Mouse (Mus musculus): ENCODE results near the gene Ptprm. TPM values are rescaled to one million over a fixed set of nuclear protein-coding genes. Genes with fewer than 3 reads are reported as not detected.

The Ptprm gene
- polyA plus RNA-seq, 1 experiment from 2014 or later, result 10.4 TPM

DNA sequence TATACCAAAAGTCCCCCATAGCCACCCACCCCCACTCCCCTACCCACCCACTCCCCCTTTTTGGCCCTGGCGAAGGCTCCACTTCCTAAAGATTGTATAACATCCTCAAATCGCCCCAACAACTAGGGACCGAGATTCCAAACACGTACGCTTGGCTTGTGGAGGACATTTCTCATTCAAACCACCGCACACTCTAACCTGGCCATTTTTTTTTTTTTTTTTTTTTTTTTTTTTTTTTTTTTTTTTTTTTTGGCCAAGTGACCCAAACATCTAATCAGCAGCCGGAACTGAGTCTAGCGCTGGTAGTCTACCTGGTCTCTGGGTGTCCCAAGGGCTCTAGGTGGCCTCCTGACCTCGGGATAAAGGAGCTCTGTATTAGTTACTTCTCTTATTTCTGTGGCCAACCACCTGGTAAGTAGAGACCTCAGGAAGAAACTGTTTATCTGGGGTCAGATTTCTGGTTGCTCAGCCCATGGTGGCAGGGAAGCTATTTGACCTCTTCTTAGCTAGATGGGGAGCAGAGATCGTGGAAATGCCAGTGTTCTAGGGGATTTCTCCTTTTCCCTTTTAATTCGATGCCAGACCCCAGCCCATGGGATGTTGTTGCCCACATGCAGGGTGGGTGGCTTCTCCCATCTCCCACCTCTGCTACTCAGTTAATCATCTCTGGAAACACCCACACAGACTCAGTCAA, 9.3 kb upstream of the Ptprm start:
- 81% methylated on average over 11 of the region's 11 CpGs for WGBS
- no peak for DNase-seq (ENCODE audit: low spot score)
- Histone ChIP-seq H3K9me3 (ENCODE audit: control insufficient read depth, low read length) (no peaks in the 10 kb centered on the region), H3K9ac (ENCODE audit: low read length) (no peak overlapping the region), H3K4me3 (ENCODE audit: low read depth, low read length) (no peak overlapping the region), H3K36me3 (ENCODE audit: control insufficient read depth, insufficient read depth, low read length) (no peaks in the 10 kb centered on the region), H3K27me3 (ENCODE audit: control insufficient read depth, insufficient read depth, low read length) (no peaks in the 10 kb centered on the region), H3K4me2 (ENCODE audit: low read depth, severe bottlenecking) (no peak overlapping the region), H3K4me1 (ENCODE audit: control insufficient read depth, insufficient read depth, low read length) (no peaks in the 10 kb centered on the region), H3K27ac (replicated peaks; ENCODE audit: low read depth, low read length) (no peak overlapping the region)
- no peak for ATAC-seq (ENCODE audit: insufficient number of reproducible peaks, low FRiP score, low TSS enrichment, low read depth)

GRCm38 (mm10) chr17:67362131-67362530, 7.9 kb upstream of the Ptprm start:
- H3K4me2 ChIP-seq (ENCODE audit: low read depth, severe bottlenecking), result no peak overlapping the region
- H3K4me1 ChIP-seq (ENCODE audit: control insufficient read depth, insufficient read depth, low read length), result no peaks in the 10 kb centered on the region
- 84% methylated on average over 6 of the region's 6 CpGs for WGBS

GRCm38 (mm10) chr17:67360606-67361005, 6.3 kb upstream of the Ptprm start:
- no peak overlapping the region for H3K27ac ChIP-seq (replicated peaks; ENCODE audit: low read depth, low read length)
- 12% methylated on average over 3 of the region's 3 CpGs for WGBS
- DNase-seq (ENCODE audit: low spot score), result no peak

More at GRCm38 (mm10) chr17:67362131-67362530, 7.9 kb upstream of the Ptprm start:
- H3K9me3 ChIP-seq (ENCODE audit: control insufficient read depth, low read length), result no peaks in the 10 kb centered on the region
- DNase-seq (ENCODE audit: low spot score) (no peak), ATAC-seq (ENCODE audit: insufficient number of reproducible peaks, low FRiP score, low TSS enrichment, low read depth) (no peak)
- H3K36me3 ChIP-seq (ENCODE audit: control insufficient read depth, insufficient read depth, low read length), result no peaks in the 10 kb centered on the region
- H3K4me3 ChIP-seq (ENCODE audit: low read depth, low read length), result no peak overlapping the region
- H3K9ac ChIP-seq (ENCODE audit: low read length), result no peak overlapping the region
- H3K27ac ChIP-seq (replicated peaks; ENCODE audit: low read depth, low read length), result no peak overlapping the region
- H3K27me3 ChIP-seq (ENCODE audit: control insufficient read depth, insufficient read depth, low read length), result no peaks in the 10 kb centered on the region

GRCm38 (mm10) chr17:67359578-67359977, 5.3 kb upstream of the Ptprm start:
- Histone ChIP-seq H3K4me2 (ENCODE audit: low read depth, severe bottlenecking) (no peak overlapping the region), H3K4me3 (ENCODE audit: low read depth, low read length) (no peak overlapping the region), H3K36me3 (ENCODE audit: control insufficient read depth, insufficient read depth, low read length) (no peaks in the 10 kb centered on the region), H3K9me3 (ENCODE audit: control insufficient read depth, low read length) (no peaks in the 10 kb centered on the region), H3K4me1 (ENCODE audit: control insufficient read depth, insufficient read depth, low read length) (no peaks in the 10 kb centered on the region), H3K27me3 (ENCODE audit: control insufficient read depth, insufficient read depth, low read length) (no peaks in the 10 kb centered on the region), H3K9ac (ENCODE audit: low read length) (no peak overlapping the region), H3K27ac (replicated peaks; ENCODE audit: low read depth, low read length) (no peak overlapping the region)
- ATAC-seq (ENCODE audit: insufficient number of reproducible peaks, low FRiP score, low TSS enrichment, low read depth) (no peak), DNase-seq (ENCODE audit: low spot score) (no peak)
- WGBS, result 94% methylated on average over 5 of the region's 5 CpGs

More at GRCm38 (mm10) chr17:67360606-67361005, 6.3 kb upstream of the Ptprm start:
- H3K4me2 ChIP-seq (ENCODE audit: low read depth, severe bottlenecking), result no peak overlapping the region
- H3K9me3 ChIP-seq (ENCODE audit: control insufficient read depth, low read length), result no peaks in the 10 kb centered on the region
- no peaks in the 10 kb centered on the region for H3K27me3 ChIP-seq (ENCODE audit: control insufficient read depth, insufficient read depth, low read length)
- no peak overlapping the region for H3K4me3 ChIP-seq (ENCODE audit: low read depth, low read length)
- no peaks in the 10 kb centered on the region for H3K36me3 ChIP-seq (ENCODE audit: control insufficient read depth, insufficient read depth, low read length)
- no peaks in the 10 kb centered on the region for H3K4me1 ChIP-seq (ENCODE audit: control insufficient read depth, insufficient read depth, low read length)
- H3K9ac ChIP-seq (ENCODE audit: low read length), result no peak overlapping the region
- ATAC-seq (ENCODE audit: insufficient number of reproducible peaks, low FRiP score, low TSS enrichment, low read depth), result no peak

DNA sequence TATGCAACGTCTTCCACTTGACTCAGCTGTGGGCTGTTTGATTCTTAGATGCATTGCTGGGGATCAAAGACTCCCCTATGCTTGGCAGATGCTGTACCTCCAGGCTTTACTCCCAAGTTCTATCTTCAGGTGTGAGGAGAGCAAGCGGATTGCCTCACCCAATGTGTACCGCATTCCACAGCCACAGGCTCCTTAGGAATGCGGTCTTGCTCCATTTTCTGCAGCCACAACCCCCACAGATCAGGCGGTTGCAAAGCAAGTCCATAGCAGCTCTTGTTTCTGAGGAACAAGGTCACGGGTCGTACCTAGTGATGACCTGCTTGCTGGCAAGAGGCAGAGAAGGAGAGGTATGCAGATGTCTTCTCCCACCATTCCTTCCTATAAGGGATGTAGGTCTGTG, 4.3 kb upstream of the Ptprm start:
- no peak overlapping the region for H3K27ac ChIP-seq (replicated peaks; ENCODE audit: low read depth, low read length)
- H3K27me3 ChIP-seq (ENCODE audit: control insufficient read depth, insufficient read depth, low read length), result no peaks in the 10 kb centered on the region
- no peaks in the 10 kb centered on the region for H3K36me3 ChIP-seq (ENCODE audit: control insufficient read depth, insufficient read depth, low read length)
- H3K4me1 ChIP-seq (ENCODE audit: control insufficient read depth, insufficient read depth, low read length), result no peaks in the 10 kb centered on the region
- ATAC-seq (ENCODE audit: insufficient number of reproducible peaks, low FRiP score, low TSS enrichment, low read depth) (no peak), DNase-seq (ENCODE audit: low spot score) (no peak)
- WGBS, result 83% methylated on average over 7 of the region's 7 CpGs
- no peak overlapping the region for H3K9ac ChIP-seq (ENCODE audit: low read length)
- H3K9me3 ChIP-seq (ENCODE audit: control insufficient read depth, low read length), result no peaks in the 10 kb centered on the region
- no peak overlapping the region for H3K4me3 ChIP-seq (ENCODE audit: low read depth, low read length)
- H3K4me2 ChIP-seq (ENCODE audit: low read depth, severe bottlenecking), result no peak overlapping the region

GRCm38 (mm10) chr17:67357191-67357590, 2.9 kb upstream of the Ptprm start:
- ATAC-seq (ENCODE audit: insufficient number of reproducible peaks, low FRiP score, low TSS enrichment, low read depth), result no peak
- Histone ChIP-seq H3K4me1 (ENCODE audit: control insufficient read depth, insufficient read depth, low read length) (0 out of 2 replicates have a peak, but pooled peaks cover 3% of the 10 kb centered on the region), H3K4me3 (ENCODE audit: low read depth, low read length) (no peak overlapping the region), H3K36me3 (ENCODE audit: control insufficient read depth, insufficient read depth, low read length) (no peaks in the 10 kb centered on the region), H3K27ac (replicated peaks; ENCODE audit: low read depth, low read length) (no peak overlapping the region), H3K27me3 (ENCODE audit: control insufficient read depth, insufficient read depth, low read length) (peaks cover 6% of the 10 kb centered on the region; the same call in 1 of the 2 replicates), H3K9me3 (ENCODE audit: control insufficient read depth, low read length) (no peaks in the 10 kb centered on the region), H3K9ac (ENCODE audit: low read length) (no peak overlapping the region), H3K4me2 (ENCODE audit: low read depth, severe bottlenecking) (no peak overlapping the region)
- 85% methylated on average over 4 of the region's 4 CpGs for WGBS
- DNase-seq (ENCODE audit: low spot score), result no peak

DNA sequence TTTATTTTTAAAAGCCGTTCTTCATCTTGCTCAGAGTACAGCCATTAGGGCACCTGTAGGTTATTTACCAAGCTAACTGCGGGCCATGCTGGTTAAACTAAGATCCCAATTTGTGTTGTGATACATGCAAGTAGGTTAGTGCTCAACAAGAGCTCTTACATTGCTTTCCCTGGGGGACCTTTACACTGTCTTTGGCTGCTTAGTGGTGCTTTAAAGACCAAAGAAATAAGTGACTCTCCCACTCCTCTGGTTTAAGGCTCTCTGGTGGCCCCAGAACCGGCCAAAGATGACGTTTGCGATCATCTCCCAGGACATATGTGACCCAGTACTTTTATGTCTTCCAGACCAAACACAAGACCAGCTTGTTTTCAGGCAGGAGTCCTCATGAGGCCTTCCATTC, 994 bp upstream of the Ptprm start:
- Histone ChIP-seq H3K36me3 (ENCODE audit: control insufficient read depth, insufficient read depth, low read length) (no peaks in the 10 kb centered on the region), H3K9ac (ENCODE audit: low read length) (no peak overlapping the region), H3K27me3 (ENCODE audit: control insufficient read depth, insufficient read depth, low read length) (peaks cover 6% of the 10 kb centered on the region; the same call in 1 of the 2 replicates), H3K27ac (replicated peaks; ENCODE audit: low read depth, low read length) (no peak overlapping the region), H3K9me3 (ENCODE audit: control insufficient read depth, low read length) (no peaks in the 10 kb centered on the region), H3K4me3 (ENCODE audit: low read depth, low read length) (no peak overlapping the region), H3K4me2 (ENCODE audit: low read depth, severe bottlenecking) (no peak overlapping the region), H3K4me1 (ENCODE audit: control insufficient read depth, insufficient read depth, low read length) (0 out of 2 replicates have a peak, but pooled peaks cover 3% of the 10 kb centered on the region)
- 40% methylated on average over 5 of the region's 5 CpGs for WGBS
- DNase-seq (ENCODE audit: low spot score) (peak; percentile 32), ATAC-seq (ENCODE audit: insufficient number of reproducible peaks, low FRiP score, low TSS enrichment, low read depth) (no peak)

- H3K36me3 ChIP-seq (ENCODE audit: control insufficient read depth, insufficient read depth, low read length), result no peaks in the 10 kb centered on the region
- no peak overlapping the region for H3K27ac ChIP-seq (replicated peaks; ENCODE audit: low read depth, low read length)
- 0 out of 2 replicates have a peak, but pooled peaks cover 3% of the 10 kb centered on the region for H3K4me1 ChIP-seq (ENCODE audit: control insufficient read depth, insufficient read depth, low read length)
- H3K9ac ChIP-seq (ENCODE audit: low read length), result peak overlapping the region; percentile 81
- peak; percentile 76 for DNase-seq (ENCODE audit: low spot score)
- H3K4me3 ChIP-seq (ENCODE audit: low read depth, low read length), result peak overlapping the region; percentile 67
- whole genome bisulfite sequencing, result under 1% methylated on average over 68 of the region's 68 CpGs
- H3K4me2 ChIP-seq (ENCODE audit: low read depth, severe bottlenecking), result peak overlapping the region; percentile 92
- no peaks in the 10 kb centered on the region for H3K9me3 ChIP-seq (ENCODE audit: control insufficient read depth, low read length)
- H3K27me3 ChIP-seq (ENCODE audit: control insufficient read depth, insufficient read depth, low read length), result peaks cover 6% of the 10 kb centered on the region; the same call in 1 of the 2 replicates
- peak; percentile 58 for ATAC-seq (ENCODE audit: insufficient number of reproducible peaks, low FRiP score, low TSS enrichment, low read depth)
Observed at GRCm38 (mm10) chr17:67353796-67354450, 334 bp downstream of the Ptprm start.

All from limb, embryonic 11.5 days (tissue).